Mouse (Mus musculus): ENCODE results near the gene Rpp21.

Gene Rpp21

DNA sequence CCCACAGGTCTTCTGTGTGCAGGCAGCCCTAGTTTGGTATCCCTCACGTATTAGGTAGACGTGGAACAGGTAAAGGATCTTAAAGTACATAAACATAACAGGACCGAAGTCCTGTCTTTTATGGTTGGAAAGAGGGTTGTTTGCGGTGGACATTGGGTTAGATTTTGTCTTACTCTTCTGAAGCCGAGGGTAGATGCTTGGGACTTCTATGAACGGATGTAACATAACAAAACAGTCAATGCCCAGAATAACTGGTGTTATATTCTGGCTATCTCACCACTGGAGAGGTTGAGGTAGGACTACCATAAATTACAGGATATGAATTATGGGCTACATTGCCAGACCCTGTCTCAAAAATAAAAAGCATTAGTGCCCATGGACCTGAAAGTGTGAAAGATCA is at the start of gene Rpp21:
Gene Rpp21, minus strand, starts transcription at position 101 of the 400 bp plus-strand sequence.
- DNase-seq (ENCODE audit: low read depth, low spot score): no peak

DNA sequence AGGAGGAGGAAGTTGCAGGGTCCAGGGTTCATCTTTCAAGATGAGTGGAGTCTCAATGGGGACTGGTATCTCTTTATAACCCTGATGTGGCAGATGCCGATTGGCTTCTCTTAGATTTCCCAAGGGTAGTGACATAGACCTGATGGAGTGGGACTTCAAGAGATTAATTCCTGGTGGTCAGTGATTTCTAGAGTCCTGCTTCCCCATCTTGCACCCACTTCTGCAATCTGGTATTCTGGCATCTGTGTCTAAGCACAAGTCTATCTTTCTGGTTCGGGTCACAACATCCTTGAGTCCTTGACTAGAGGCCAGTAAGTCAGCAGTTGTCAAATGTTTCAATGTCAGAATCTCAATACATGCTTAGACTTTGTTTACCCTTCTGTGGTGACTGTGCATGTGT is 28.5 kb upstream of the Rpp21 start, which contains the start of gene H2-M10.2:
Gene H2-M10.2, minus strand, starts transcription at position 101 of the 400 bp plus-strand sequence.
- no peak for DNase-seq (ENCODE audit: low read depth, low spot score)

DNA sequence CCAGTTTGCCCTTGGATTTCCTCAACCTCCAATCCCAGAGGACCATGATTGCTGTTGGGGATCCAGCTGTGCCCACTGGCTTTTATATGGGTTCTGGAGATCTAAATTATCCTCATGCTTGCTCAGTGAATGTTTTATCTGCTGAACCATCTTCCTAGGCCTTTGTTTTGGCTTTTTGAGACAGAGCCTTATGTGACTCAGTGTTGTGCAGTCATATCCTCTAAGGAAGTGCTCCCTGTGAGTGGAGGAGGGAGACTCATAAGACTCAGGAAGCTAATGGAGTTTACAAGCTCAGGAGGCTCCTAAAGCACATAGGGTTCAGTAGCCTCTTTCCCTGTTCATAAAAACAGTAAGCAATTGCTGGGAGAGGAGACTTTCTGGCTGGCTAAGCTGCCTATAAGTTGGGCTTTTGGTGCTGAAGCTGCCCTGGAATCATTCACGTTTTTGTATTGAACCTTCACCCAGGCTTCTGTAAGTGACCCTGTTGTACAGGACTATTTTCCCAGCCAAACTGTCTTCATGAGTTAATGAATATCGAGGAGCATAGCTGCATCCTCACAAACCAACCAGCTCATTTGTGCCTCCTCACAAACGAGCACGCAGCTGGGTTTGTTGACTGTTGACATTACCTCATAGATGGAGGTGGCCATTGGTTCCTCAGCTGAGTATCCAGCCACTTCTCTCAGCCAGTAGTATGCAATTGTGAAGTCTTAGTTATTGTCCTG is 23.8 kb upstream of the Rpp21 start:
- no peak for DNase-seq (ENCODE audit: low read depth, low spot score)

DNA sequence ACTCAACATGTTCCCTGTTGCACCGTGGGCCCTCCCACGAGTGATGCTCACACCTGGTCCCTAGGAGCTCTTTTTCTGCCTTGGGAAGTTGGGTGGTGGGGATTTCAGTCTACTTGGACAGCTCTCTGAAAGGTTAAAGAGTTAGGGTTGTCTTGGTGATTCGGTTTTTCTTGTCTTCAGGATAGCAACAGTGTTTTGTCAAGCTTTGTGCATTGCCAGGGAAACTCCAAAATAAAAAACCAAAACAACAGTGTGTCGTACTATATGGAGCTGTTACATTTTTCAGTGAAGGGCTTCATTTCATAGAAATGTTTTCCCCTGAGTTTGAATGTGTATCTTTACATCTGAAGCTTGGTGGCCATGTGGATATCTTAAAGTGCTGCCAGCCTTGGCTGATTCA is 16.9 kb upstream of the Rpp21 start:
- no peak for DNase-seq (ENCODE audit: low read depth, low spot score)

DNA sequence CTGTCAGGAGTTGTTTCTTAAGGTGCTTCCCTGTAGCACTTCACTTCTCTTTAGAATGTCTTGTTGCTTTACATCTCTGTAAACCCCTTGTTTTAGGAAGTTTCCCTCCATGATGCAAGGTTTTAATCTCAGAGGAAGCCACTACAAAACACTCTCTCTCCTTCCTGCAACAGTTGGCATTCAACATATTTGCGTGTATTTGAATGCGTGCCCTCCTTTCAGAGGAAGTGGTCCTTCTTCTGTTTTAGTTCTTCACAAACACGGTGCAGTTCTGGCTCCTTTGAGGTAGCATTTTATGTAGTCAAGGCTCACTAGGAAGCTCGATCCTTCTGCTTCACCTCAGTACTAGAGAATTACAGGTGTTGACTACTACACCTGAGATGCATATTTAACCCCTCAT is 15.9 kb upstream of the Rpp21 start:
- DNase-seq (ENCODE audit: low read depth, low spot score): no peak

DNA sequence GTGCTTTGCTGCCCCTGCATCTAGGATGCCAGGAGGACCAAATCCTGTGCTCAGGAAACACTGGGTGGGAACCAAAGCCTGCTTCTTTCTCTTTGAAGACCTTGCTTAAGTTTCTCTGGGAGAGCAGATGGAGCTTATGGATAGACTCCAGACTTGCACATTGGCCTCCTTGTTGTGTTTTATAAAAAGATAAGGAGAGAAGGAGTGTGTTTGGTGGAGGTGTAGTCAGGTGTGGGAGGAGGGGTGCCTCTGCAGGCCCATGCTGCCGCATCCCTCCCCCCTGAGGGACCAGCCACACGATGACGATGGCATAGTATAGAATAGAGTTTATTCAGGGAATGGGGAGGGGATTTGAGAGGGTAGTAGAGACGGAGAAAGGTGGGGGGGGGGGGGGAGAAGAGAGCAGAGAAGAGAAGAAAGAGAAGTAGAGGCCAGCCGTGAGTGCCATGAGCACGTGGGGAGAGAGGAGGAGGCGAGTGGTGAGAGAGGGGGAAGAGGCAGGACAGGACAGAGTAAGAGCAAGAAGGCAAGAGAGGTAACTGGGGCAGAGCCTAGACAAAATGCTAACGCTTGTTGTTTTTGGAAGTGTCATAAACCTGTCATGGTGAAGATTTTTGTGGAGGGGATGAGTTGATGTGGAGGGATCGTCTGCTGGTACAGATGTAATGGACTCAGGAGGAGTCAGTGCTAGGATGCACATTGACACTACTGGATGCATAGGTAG is 14.9 kb upstream of the Rpp21 start:
- no peak for DNase-seq (ENCODE audit: low read depth, low spot score)

DNA sequence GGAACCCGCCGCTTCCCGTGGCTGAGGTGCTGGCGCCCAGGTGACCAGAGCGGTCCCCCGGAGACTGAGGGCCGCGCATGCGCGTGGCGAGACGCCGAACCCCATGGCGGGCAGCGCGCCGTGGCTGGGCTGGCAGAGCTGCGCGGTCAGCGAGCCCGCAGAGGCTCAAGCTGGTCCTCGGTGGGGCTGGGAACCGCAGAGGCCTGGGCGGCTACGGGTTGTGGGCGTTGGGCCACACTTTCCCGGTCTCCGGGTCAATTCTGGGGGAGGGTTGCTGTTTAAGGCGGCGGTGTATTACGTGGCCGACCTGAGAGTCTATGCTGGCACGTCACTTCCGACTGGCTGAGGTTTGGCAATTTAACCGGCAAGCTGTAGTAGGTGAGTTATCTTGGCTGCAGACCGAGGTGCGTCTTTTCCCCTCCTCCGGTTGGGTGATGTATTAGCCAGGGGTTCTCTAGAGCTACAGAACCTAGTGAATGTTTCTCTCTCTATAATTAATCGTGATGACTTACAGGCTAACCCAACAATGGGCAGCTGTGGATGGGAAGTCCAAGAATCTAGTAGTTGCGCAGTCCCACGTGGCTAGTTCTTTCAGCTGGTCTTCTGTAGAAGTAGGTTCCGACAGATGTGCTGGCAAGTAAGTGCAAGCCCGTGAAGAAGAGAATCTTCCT is 13.9 kb upstream of the Rpp21 start, which contains the start of gene Trim39:
Gene Trim39, minus strand, starts transcription at position 662 of the 671 bp plus-strand sequence.
- no peak for DNase-seq (ENCODE audit: low read depth, low spot score)

DNA sequence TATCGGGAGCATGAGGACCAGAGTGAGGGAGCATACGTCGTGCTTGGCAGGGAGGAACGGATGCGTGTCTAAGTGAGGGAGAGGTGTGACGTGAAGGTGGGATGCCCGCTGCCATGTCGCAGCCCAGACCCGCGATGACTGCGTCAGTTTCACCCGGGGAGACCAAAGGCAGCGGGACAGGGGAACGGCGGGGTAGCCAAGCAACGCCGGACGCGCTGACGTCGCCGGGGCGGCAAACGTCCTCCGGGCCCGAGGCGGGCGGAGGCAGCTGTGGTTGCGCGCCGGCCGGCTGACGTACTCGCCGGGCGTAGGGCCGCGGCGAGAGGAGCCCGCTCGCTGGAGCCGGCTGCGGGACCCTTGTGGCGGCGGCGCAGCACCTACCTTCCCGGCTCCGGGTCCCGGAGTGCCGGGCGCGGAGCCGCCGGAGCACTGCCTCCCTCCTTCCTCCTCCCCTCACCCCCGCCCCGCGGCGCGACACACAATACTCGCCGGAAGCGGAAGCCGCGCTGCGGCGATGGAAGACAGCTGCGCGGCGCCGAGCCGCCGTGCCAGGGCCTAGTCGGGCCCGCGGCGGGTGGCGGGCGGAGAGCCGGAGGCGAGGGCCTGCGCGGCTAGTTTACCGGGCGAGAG is 13.2 kb upstream of the Rpp21 start:
- DNase-seq (ENCODE audit: low read depth, low spot score): peak; percentile 82

DNA sequence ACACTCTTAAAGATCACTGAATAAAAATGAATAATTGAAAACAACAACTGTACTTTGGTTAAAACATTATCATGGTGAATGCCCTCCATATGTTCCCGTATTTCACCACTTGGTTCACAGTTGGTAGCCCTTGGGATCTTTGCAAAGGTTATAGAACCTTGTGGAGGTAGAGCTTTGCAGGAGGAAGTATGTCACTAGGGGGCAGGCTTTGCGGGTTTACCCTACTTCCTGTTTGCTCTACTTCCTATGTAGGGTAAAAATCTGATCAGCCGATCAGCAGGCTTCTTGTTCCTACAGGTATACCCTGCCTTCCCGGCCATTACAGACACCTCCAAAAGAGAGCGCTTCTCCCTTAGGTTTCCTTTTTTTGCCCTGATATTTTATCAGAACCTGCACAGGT is 8.0 kb upstream of the Rpp21 start:
- DNase-seq (ENCODE audit: low read depth, low spot score): no peak

DNA sequence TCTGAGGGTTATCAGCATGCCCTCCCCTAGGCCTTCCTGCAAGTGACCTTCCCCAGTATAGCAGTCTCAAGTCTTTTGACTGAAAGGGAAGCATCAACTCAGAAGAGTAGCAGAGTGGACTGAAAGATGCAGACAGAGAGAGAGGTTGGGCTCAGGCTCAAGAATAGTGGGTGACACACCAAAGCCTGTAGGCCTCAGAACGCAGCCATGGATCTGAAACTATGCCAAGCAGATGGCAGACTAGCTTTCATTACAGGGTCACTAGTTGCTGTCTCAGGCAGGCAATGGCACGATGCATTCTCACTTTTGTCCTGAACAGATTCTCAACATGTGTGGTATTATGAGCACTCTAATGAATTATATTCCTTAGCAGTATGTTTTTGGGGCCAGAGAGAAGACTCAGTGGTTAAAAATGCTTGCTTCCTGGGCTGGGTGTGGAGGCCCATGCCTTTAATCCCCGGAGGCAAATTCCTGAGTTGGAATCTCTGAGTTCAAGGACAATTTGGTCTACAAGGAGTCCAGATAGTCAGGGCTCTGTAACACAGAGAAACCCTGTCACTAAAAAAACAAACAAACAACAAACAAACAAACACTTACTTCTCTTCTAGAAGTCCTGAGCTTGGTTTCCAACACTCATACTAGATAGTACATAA is 6.5 kb upstream of the Rpp21 start:
- no peak for DNase-seq (ENCODE audit: low read depth, low spot score)

DNA sequence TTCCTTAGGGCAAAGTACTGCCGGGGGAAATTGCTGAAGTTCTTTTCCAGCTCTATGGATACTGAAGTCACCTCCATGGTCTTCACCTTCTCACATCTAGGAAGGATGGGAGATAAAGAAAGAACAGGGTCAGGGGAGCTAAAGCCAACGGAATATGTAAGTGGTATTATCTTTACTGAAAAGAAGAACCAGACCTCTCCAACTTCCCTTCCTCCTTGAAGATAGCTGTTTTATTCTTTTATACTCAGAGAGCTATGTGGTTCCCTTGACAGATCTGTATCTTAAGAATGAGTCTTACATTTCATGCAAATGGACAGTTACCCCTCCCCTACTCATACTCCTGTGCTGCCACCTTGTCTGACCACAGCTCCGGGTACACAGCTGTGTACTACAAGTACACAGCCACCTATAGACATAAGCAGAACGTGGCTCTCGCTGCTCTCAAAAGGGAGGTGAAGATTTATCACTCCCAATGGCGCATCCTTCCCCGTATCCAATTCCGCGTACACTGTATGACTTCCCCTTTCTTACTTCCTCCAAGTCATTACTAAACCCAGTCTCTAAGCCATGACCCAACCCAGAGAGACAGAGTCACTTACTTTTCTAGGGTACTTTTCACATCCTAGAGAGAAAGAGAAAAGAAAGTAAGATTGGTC is 3.8 kb upstream of the Rpp21 start:
- DNase-seq (ENCODE audit: low read depth, low spot score): no peak

DNA sequence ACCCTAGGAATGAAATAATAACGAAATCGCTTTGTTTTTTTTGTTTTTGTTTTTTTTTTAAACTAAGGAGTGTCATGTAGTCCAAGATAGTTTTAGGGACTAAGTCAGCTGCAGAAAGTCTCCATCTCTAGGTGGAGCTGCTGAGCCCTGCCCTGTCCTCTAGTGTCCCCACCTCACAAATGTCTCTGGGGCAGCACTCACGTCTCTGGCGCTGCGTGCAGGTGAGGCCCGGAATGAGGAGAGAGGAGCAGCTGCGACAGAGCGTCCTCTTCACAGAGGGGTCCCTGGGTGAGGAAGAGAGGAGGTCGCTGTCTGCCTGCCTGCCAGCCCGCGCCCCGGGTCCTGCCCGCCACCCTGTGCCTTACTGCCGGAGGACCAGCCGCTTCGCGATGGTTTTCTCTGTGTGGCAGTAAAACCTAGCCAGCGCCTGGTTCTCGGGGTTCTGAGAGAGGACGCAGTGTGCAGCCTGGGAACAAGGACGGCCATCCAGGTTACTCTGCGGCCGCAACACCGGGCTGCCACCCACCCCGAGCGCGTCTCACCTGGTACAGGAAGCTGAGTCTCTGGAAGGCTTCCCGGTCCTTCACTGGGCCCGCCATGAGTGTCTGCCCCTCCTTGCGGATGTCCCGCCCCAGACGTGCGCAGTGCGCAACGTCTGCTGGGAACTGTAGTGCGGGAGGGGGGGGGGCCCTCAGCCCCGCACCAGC is 475 bp downstream of the Rpp21 start:
- DNase-seq (ENCODE audit: low read depth, low spot score): peak; percentile 56

DNA sequence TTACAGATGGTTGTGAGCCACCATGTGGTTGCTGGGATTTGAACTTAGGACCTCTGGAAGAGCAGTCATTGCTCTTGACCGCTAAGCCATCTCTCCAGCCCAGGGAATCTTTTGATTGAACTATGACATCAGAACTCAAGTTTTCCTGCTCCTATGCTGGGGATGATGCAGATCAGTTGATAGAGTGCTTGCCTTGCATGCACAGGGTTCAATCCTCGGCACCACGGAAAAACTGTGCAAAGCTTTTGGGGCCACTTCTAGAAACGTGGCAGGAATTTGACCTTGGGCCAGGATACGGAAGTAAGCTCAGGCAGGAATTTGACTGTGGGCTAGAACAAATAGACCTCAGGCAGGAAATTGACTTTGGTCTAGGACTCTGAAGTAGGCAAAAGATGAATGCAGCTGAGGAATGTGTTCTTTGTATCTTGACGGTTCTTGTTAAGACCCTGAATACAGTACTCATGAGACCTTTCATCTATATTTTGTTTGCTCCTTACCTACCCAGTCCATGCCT is 4.7 kb downstream of the Rpp21 start:
- DNase-seq (ENCODE audit: low read depth, low spot score): no peak

DNA sequence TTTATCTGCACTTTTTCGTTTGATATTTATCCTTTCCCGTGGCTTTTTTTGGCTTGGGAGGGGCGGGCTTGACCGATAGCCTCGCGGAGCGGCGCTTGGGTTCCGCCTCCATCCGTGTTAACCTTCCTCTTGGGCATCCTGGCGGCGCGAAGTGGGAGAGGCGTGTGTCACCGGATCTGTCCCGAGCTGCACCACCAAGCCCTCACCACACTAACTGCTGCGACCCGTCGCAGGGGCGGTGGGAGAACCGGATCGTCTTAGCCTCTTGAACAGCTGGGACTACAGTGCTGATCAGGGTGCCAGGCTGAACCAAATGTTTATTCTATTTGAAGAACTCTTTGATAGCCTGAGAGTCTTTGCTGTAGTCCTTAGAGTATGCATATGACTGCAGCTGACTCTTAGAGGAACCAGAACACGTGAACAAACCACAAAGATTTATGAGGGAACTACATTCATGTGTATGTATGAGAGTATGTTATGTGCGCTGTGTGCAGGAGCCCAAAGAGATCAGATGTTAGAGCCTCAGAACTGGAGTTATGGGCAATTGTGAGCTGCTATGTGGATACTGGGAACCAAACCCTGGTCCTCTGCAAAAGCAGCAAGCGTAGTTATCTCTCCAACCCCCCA is 5.5 kb downstream of the Rpp21 start:
- no peak for DNase-seq (ENCODE audit: low read depth, low spot score)

DNA sequence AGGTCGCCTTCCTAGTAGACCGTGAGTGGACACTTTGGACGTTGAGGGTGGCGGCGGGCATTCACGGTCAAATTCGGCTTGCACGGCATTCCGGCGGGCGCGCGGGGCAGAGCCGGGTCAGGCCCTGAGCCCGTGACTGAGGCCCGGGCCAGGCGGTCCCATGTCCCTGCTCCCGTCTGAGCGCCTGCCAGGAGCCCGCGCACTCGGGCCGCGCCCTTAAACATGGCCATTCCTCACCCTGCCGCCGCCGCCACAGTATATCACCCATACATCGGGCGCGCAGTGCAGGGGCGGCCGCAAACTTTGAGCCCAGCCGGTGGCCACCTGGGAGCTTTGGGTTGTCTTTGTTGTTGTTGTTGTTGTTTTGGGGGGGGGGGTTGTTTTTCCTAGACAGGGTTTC is 9.0 kb downstream of the Rpp21 start:
- DNase-seq (ENCODE audit: low read depth, low spot score): no peak

DNA sequence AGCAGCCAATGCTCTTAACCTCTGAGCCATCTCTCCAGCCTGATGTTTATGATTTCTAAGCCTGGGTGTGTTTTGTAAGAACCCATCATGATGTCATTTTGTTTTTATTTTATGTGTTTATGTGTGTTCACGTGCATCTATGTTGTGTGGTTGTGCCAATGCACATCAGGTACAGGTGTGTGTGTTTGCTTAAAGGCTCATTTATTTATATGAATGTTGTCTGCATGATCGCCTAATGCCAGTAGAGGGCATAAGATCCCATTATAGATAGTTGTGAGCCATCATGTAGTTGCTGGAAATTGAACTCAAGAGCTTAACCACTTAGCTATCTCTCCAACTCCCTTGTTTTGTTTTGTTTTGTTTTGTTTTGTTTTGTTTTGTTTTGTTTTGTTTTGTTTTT is 12.1 kb downstream of the Rpp21 start:
- no peak for DNase-seq (ENCODE audit: low read depth, low spot score)

DNA sequence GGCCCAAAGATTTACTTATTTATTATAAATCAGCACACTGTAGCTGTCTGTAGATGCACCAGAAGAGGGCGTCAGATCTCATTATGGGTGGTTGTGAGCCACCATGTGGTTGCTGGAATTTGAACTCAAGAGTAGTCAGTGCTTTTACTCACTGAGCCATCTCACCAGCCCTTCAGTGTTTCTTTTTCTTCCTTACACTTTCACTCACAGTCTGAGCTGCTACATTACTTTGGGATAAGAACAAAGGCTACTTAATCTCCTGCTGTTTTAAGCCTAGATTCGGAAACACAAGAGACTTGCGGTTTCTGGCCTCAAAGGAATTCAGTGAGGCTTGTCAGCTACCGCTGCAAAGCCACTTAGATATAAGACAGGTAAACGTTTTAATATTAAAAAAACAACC is 13.8 kb downstream of the Rpp21 start:
- no peak for DNase-seq (ENCODE audit: low read depth, low spot score)

DNA sequence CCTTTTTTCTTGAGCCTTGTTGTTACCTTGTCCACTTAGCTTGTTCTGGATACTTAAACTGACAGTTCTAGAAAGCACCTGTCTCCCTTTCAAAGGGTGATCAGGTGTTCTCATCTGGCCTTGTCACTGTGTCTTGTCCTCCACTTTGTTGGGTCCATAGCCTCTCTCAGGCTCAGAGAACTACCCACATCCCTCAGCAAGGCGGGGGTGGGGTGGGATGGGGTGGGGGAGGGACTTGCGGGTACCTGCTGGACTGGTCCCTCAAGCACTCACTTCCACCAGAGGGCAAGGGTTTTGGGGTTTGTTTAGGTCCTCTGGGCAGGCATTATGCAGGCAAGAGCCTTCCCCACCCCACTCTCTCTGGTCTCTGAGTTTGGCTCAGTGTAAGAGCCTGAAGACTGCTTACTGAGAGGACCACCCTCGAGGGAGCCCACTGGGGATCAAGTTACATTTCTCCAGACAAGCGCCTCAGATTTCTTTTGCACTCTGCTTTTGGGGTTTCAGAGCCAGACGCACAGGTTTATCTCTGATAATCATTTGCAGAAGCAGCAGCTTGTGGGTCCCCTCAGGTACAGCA is 17.1 kb downstream of the Rpp21 start:
- DNase-seq (ENCODE audit: low read depth, low spot score): no peak

DNA sequence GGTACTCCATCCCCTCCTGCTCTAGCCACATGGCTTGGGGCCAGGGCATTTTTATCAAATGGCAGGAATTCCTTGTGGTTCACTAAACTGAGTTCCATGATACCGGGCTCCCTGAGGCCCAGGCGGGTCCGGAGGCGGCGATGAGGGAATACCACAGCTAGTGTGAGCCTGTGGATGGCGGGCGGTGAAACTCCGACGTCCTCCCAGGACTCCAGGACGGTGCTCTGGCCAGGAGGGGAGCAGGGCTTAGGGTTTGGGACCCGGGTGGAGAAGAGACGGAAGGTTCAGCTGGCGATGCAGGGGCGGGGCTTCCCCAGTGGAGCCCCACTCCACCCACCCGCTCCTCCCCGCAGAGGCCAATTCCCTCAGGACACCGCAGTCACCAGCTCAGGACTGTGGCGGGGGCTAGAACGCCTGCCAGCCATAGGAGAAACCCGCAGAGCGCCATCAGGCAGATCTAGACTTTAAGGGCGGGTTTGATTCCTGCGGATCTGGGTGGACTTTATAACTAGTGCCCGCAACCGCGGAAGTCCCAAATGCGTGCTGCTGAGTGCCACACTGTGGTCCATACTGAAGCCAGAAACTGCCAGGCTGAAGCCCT is 20.4 kb downstream of the Rpp21 start:
- no peak for DNase-seq (ENCODE audit: low read depth, low spot score)
